Mouse (Mus musculus): ENCODE measurements around the gene Lrig1. TPM values are rescaled to one million over a fixed set of nuclear protein-coding genes. Genes with fewer than 3 reads are reported as not detected.

Gene Lrig1
- total RNA-seq, 2 experiments from 2014 or later, result 75.3 to 82.6 TPM

DNA sequence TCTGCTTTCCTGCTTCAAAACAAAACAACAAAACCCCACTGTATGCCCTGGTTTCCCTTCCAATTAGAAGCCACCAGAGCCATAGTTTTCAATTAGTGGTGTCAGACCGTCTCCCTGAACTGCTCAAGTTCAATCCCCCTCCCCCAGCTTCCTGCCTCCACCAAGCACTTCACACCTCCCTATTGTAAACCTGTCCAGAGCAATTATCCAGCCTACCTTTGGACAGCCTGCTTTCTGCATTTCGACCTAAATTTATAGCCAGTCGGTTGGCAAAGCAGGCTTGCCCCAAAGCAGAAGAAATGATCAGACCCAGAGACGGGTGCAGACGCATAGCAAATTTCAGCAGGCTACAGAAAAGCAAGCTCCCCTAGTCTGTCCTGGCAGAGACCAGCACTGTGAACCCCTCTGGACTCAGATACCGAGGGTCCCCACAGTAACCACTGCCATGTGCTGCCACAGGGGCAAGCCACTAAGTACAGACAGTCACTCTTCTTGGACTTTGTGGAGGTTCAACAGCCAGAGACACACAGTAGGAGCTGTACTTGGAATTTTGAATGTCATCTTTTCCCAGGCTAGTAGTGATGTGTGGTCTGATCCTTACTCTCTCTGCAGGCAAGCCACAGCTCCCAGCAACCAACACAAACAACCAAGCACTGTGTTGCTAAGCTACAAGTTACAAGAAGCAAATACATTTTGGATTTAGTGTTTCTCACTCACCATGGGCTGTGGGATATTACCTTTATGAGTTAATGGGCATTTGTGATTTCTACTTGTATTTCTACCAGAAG lies 21.4 kb downstream of the Lrig1 start:
- DNase-seq (ENCODE audit: low spot score in 2 of 2), result no peak

DNA sequence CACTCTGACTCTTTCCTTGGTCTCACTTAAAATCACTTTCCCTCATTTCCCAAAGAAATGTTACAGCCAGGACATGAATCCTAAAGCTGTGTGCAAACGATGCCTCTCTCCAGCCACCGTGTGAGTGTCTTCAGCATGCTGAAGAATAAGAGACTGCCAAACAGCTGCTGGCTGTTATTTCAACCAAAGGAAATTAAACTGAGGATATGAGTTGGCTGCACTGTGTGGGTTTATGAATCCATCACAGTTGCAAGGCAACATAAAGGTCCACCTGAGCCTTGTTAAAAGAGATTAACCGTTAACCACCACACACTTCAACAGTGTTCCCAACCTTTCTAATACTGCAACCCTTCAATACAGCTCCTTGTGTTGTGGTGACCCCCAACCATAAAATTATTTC lies 22.5 kb downstream of the Lrig1 start:
- no peak for DNase-seq (ENCODE audit: low spot score in 2 of 2)

DNA sequence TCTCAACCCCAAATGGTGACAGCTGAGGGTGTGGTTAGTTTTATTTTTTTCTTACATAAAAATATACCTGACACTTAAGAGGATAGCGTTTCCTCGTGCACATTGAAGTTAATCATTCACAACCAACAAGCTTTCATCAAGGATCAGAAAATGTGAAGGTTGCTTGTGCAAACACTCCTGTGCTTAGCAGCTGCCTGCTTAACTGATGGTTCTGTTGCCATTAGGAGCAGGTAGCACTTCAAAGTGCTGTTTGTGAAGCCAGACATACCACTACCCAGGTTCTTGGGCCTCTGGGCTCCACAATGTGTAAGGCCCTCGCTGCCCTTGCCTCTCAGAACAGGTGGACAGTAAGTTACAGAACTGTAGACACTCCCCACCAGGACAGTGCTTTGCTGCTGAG lies 23.1 kb downstream of the Lrig1 start:
- DNase-seq (ENCODE audit: low spot score in 2 of 2), result no peak

DNA sequence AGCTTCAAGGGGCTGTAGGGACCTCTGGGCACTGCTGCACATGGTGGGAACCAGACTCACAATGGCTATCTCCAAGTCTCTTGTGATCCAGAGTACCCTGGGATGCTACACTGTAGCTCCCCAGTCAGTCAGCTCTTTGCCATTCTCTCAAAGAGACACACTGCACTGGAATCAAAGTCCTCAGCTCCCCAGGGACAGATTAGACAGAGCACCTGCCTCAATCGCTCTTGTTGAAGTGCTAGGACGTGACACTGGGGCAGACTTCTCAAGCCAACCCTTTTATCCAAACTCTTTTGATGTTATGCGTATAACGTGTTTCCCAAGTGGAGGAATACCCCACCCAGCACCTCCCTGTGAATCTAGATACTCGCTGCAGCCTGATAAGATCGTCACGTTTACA lies 23.7 kb downstream of the Lrig1 start:
- DNase-seq (ENCODE audit: low spot score in 2 of 2), result no peak

DNA sequence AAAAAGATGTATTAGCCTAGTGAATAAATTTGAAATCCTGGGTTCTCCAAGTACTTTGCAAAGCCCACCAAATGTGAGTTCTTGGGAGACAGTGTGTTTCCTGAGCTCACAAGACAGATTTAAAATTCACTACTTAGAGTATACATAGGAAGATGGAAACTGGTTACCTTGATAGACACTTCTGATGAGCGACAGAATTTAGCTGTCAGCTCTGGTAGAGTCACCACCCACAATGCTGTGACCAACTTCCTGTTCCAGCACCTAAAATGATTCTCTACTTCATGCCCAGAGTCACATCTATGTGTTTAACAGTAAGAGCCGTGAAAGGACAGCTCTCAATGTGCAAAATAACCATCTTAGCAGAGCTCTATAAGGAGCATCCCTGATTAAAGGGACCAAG lies 27.5 kb downstream of the Lrig1 start:
- no peak for DNase-seq (ENCODE audit: low spot score in 2 of 2)

DNA sequence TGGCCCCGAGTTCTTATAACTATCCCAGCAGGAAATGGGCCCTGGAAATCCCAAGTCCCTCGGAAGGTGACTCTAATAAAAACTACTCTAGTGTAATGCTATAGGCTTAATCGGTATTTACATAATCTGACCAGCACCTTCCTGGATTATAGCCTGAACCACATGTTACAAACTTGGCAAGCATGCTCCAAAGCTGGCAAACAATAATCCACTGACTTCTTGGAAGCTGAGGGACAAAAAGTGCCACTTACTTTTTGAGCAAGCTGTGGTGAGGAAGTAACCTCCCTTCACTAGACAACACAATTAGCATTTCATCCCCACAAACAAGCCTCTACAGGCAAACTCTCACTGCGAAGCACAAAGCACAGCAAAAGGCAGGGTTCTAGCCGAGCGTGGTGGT lies 30.6 kb downstream of the Lrig1 start:
- DNase-seq (ENCODE audit: low spot score in 2 of 2), result no peak

DNA sequence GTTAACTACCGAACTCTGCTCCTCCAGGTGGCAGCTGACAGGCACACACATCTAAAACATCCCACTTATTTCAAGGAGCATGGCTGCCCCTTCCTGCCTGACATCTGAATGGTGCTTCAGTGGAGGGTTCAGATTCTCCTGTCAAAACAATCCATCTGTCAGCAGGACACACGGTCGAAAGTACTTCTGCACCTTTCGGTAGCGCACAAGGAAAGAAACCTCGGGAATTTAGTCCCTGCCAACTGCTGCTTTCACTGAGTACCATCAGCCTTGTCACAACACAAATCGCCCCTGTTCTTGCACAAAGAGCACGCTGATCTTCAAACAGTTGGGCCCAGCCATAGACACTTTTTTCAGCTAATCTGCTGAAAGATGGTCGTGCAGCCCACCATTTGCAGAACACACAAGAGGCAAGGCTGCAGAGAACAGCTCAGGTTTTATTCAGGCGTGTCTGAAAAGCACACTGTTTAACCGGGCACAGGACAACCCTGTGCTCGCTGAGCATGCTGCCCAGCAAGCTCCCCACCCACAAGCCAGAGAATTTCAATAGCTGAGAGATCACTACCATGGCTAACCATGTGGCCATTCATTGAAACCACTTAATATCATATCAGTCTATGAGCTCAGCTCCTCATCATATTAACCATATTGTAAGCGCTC lies 31.6 kb downstream of the Lrig1 start:
- no peak for DNase-seq (ENCODE audit: low spot score in 2 of 2)

DNA sequence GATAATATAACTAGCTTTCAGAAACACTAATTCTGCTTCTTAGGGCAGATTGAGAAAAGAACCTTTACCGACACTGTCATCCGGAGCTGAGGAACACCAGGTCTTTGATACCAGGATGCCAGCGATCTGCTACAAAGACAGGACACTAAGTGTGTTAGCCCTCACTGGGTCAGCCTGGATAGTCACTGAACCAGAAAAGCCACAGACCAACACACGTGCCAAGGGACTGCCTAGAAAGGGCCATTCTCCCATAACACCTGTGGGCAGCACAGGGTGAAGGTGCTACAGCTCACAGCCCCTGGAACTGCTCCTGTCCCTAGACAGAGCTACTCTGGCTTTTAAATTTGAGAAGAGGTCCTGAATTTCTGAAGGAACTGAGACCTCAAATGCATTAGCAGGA lies 32.8 kb downstream of the Lrig1 start:
- DNase-seq (ENCODE audit: low spot score in 2 of 2), result no peak

DNA sequence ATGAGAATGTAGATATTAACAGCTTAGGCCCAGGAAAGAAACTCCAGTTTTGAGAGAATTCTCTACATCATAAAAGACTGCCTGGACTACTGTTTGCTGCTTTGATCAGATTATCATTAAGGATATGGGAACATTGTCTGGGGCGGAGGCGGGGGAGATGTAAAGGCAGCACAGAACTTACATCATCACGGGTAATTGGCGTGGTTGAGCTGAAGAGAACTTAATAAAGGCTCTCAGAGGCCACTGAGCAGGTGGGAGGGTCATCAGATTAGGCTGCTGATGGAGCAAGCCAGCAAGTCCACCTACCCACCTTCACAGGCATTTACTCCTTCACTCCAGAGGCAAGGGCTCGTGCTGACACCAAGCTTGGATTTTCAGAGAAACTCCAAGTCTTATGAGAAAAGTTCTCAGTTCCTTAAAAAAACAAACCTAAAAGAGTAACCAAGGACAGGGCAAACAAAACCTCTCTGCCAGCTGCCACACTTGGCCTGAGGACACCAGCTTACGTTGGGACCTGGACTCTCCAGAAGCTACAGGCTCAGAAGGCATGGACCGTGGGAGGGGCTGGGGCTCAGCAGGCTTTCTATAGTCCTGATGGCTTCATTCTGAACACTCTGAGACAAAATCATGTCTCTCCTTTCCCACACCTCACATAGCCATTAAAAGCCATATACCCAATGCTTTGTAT lies 33.4 kb downstream of the Lrig1 start:
- DNase-seq (ENCODE audit: low spot score in 2 of 2), result no peak

DNA sequence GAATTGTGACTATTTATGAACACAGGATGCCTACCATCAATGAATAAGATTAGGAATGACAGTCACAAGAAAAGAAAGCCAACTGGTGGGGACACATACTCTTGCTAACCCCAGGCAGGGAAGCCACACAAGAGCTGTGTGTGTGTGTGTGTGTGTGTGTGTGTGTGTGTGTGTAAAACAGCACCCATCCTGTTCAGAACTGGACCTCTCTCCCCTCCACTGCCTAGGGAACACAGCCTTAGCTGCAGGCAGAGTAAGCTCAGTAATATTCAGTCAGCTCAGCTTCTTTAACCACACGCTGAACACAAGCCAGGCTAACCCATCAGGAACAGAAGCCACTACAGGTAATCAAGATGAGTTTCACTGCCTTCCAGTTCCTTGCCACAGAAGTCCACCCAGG lies 34.3 kb downstream of the Lrig1 start:
- no peak for DNase-seq (ENCODE audit: low spot score in 2 of 2)

DNA sequence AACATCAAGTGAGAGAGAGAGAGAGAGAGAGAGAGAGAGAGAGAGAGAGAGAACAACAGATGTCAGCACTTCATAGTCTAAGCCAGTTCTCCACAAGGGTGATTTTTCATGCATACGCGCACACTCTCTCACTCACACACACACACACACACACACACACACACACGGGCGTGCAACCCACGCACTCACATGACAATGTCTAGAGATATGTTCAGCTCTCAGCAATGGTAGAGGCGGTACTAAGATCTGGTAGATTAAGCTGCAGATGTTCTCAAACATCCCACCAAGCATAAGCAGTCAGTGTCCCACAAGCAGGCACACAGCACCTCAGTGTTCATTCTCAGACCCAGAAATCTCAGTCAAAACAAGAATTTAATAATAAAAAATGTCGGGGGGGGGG lies 34.7 kb downstream of the Lrig1 start:
- no peak for DNase-seq (ENCODE audit: low spot score in 2 of 2)

DNA sequence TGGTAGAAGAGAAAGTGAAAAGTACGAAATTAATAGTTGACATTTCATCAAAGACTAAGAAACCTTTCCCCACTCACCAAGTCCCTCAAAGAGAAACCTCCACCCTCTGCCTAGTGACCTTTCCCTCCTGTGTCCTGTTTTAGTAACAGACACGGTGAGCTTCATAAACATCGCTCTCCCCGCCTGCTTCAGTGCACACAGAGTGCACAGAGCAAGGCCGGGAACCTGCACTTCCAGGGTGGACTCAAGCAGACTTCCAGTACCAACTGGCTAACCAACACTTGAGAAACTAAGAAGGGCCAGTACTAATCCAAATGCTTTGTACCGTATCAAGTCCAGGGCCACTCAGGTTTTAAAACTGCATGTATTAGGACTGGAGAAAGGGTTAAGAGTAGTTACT lies 36.0 kb downstream of the Lrig1 start:
- DNase-seq (ENCODE audit: low spot score in 2 of 2), result no peak

DNA sequence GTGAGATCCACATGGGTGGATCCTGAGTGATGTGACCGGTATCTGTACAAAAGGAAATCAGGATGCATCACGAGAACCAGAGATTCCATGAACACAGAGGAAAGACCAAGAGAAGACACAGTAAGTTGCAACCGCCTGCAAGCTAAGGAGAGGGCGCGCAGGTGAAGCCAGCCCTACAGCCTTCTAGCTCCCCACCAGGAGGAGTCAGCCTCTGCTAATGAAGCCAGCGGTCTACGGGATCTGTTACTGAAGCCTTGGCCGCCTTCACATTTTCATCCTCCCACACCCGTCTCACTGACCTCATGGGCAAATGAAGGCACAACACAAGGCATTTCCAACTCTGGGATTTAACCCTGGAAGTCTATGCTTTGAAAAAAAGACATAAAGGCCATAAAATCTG lies 38.0 kb downstream of the Lrig1 start:
- DNase-seq (ENCODE audit: low spot score in 2 of 2), result no peak

DNA sequence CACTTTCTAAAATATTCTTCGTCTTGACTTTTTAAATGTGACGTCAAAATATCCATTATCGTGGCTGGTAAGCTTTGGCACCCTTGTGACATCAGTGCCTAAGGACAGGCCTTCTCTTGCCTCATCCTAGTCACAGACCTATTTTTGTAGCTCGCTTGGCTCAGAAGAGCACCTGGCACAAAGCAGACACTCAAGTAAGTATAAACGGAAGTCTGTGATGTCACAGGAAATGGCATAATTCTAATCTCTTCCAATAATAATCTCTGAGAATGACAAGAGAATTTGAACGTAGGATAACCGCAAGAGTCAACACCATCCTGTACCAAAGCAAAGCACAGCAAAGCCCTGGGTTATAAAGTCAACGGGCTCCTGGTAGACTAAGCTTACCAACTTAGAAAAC lies 38.6 kb downstream of the Lrig1 start:
- no peak for DNase-seq (ENCODE audit: low spot score in 2 of 2)

DNA sequence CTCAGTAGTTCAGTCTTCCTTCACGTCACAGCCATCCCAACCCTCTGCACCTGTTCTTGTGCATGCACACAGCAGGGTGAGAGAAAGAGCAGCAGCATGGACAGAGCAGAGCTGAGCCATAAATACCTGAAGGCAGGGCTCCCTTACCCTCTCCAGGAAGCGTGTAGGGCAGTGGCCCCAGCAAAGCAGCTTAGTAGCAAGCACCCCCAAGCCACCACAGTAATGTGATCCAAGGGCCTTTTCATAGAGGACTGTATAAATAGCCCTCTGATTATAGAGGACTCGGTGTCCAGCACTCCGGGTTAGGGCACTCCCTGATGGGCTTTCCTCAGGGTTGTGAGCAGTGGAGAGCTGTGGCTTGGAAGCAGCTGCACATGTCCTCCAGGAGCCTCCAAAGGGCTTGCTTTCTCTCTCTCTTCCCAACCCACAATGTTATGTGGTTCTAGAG lies 40.0 kb downstream of the Lrig1 start:
- no peak for DNase-seq (ENCODE audit: low spot score in 2 of 2)

DNA sequence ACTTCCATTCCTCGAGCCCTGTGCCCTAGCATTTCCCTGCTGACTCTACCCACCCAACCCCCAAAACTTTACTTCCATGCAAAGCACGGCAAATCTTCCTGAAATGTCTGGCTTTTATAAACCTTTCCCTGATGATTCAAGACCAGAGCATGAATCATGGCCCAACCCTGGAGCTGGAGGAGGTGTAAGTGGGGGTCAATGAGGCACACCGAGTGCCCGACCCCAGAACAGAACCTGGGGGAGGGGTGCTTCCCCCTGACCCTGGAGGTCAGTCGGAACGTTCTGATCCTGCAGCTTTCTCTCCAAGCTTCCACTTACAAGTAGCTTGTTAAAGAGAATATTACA lies 41.9 kb downstream of the Lrig1 start:
- DNase-seq (ENCODE audit: low spot score in 2 of 2), result no peak

DNA sequence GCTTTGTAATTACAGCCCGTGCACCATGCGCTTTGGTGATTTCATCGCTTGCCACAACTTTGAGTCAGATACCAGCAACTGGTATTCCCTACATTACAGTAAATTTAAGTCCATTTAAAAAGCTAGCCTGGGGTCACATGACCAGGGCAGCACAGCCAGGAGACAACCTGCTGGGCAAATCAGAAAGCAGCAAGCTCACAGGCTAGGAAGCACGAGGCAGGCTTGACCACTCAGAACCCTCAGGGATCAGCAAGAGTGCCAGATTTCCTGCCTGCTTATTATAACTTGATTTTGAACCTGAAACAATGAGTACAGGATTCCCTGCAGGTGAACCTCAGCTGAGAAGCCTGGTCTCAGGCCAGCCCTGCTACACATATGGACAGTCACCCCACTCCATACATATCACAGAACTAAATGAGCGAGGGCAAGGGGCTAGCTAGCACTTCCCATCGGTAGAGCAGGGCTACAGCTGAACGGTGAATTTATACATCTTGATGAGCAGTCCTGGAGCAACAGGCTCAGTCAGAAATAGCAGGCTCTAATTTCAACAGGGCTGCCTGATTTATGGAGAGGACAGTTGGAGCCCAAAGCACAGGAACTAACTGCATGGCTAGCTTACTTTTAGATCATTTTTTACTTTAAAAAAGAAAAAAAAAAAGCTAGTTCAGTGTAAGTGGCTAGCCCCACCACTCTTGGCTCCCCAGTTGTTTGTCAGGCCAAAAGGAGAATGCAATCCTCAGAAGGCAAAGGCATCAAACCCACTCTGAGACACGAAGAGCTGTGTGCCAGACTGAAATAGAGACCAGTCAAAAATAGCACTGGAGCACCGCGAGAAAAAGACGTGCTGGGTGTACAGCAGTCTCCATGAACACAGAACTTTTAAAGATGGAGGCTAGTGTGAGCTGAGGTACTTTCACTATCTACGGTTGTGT lies 42.5 kb downstream of the Lrig1 start:
- DNase-seq (ENCODE audit: low spot score in 2 of 2), result no peak

DNA sequence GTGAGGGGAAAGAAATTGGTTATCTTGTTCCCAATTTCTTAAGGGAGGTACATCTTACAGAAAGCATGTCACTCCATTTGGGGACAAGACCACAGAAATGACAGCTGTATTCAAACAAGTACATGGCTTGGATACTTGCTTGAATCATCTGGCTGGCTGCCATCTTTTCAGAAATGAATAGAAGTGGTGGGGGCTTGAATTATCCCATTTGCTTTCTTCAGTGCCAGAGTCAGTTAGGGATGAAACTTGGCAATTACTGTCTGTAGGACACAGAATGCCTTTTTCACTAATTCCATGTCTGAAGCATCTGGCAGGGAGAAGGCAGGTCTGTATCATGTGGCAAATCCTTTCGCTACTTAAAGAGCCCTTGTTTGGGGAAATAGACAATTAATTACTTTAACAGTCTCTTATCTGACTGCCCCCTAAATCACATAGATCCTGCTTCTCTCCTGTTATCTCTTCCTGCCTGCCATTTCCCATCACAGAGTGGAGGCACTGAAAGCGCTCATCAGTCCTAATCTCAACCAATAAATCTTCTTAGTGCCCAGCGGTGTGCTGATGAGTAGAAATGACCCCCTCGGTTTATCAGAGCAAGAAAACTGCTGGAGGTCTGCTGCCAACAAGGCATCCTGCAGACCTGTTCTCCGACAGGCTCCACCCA lies 44.0 kb downstream of the Lrig1 start:
- DNase-seq (ENCODE audit: low spot score in 2 of 2), result peak in 1 of 2 experiments; percentile 33

DNA sequence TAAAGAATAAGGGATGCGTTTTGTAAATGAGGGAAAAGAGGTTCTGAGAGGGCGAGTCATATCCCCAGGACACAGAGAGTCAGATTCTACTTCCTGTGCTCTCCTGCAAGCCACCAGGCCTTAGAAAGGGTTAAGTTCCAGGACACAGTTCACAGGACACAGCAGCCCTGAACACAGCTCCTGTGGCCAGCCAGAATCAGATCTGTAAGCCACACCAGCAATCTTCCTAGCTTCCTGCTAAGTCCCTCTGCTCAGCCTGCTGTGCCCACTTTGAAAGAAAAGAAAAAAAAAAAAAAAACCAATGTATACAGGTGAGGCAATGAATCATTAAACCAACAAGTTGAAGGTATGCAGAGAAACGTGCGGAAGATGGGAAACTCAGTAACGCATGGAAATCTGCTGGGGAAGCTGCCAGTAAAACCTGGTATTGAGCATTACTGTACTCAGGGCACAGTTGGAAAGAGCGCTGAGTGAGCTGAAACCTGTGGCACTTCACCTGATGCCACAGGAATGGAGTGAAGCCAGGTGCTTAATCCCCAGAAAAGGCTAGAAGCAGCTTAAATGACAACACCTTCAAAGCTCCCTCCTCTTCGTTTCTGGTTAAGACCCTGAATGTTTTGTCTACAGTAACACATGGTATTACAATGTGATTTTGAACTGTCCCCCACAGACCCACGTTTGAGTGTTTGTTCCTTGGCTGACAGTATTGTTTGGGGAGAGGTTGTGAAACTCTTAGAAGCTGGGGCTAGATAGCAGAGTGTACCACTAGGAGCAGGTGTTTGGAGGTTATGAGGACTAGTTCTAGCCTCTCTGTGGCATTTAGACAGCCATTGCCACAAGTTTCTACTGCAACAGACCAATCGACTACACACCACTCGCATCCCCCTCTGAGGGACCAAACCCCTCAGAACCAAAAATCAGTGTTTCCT lies 46.3 kb downstream of the Lrig1 start:
- no peak for DNase-seq (ENCODE audit: low spot score in 2 of 2)
